Mouse (Mus musculus): ENCODE results near the gene Cavin1. TPM values are rescaled to one million over a fixed set of nuclear protein-coding genes. Genes with fewer than 3 reads are reported as not detected.
A peak's percentile ranks its signal among the peaks of the same experiment; 100 is the strongest.

Cavin1 gene
- total RNA-seq, 2 experiments from 2014 or later: 133 to 149 TPM

GRCm38 (mm10) chr11:100939512-100940151 lies 31.1 kb downstream of the Cavin1 start, which contains the start of gene Stat3:
Stat3 (minus strand) TSS chr11:100939540.
- peak; percentile 99 for DNase-seq
- intact Hi-C loops (cut with DNase I): no loop called here
- peak within 1 kb of the TSS; percentile 94 for H3K4me3 ChIP-seq
- TF ChIP-seq CTCF (IDR thresholded peaks at IDR 0.05): no peak
- H3K27ac ChIP-seq: peak within 1 kb of the TSS; percentile 98

- peak overlapping the region; percentile 94 for H3K4me3 ChIP-seq
- DNase-seq: no peak
- no peak for TF ChIP-seq CTCF (IDR thresholded peaks at IDR 0.05)
- peak overlapping the region; percentile 98 for H3K27ac ChIP-seq
- intact Hi-C loops (cut with DNase I): no loop called here
These were observed 31.8 kb downstream of the Cavin1 start for GRCm38 (mm10) chr11:100938711-100939511.

- H3K27ac ChIP-seq: peak overlapping the region; percentile 98
- intact Hi-C loops (cut with DNase I): no loop called here
- DNase-seq: peak; percentile 25
- TF ChIP-seq CTCF (IDR thresholded peaks at IDR 0.05): no peak
- H3K4me3 ChIP-seq: peak overlapping the region; percentile 94
These were observed 32.6 kb downstream of the Cavin1 start for GRCm38 (mm10) chr11:100938112-100938511.

GRCm38 (mm10) chr11:100937295-100937694 lies 33.4 kb downstream of the Cavin1 start:
- peak overlapping the region; percentile 98 for H3K27ac ChIP-seq
- intact Hi-C loops (cut with DNase I): no loop called here
- no peak for TF ChIP-seq CTCF (IDR thresholded peaks at IDR 0.05)
- no peak for DNase-seq
- H3K4me3 ChIP-seq: peak overlapping the region; percentile 94

- no peak for TF ChIP-seq CTCF (IDR thresholded peaks at IDR 0.05)
- intact Hi-C loops (cut with DNase I): no loop called here
- Histone ChIP-seq H3K27ac (peak overlapping the region; percentile 98), H3K4me3 (peak overlapping the region; percentile 39)
- DNase-seq: peak; percentile 42
These were observed 35.0 kb downstream of the Cavin1 start for GRCm38 (mm10) chr11:100935373-100936355.

- Histone ChIP-seq H3K27ac (peak overlapping the region; percentile 82), H3K4me3 (peak overlapping the region; percentile 75)
- TF ChIP-seq CTCF (IDR thresholded peaks at IDR 0.05): no peak
- intact Hi-C loops (cut with DNase I): no loop called here
- peak; percentile 39 for DNase-seq
These were observed 39.3 kb downstream of the Cavin1 start for GRCm38 (mm10) chr11:100931254-100931921.

- no peak for TF ChIP-seq CTCF (IDR thresholded peaks at IDR 0.05)
- DNase-seq: no peak
- peak overlapping the region; percentile 82 for H3K27ac ChIP-seq
- peak overlapping the region; percentile 75; the same call in 1 of the 2 replicates for H3K4me3 ChIP-seq
- intact Hi-C loops (cut with DNase I): no loop called here
These were observed 40.1 kb downstream of the Cavin1 start for GRCm38 (mm10) chr11:100930611-100931010.

GRCm38 (mm10) chr11:100927386-100927785 lies 43.3 kb downstream of the Cavin1 start:
- no peak overlapping the region for H3K27ac ChIP-seq
- no peak overlapping the region for H3K4me3 ChIP-seq
- TF ChIP-seq CTCF (IDR thresholded peaks at IDR 0.05): no peak
- DNase-seq: no peak
- intact Hi-C loops (cut with DNase I): no loop called here

- Histone ChIP-seq H3K27ac (peak overlapping the region; percentile 67), H3K4me3 (no peak overlapping the region)
- peak; percentile 39 for DNase-seq
- intact Hi-C loops (cut with DNase I): no loop called here
- TF ChIP-seq CTCF (IDR thresholded peaks at IDR 0.05): no peak
These were observed 46.2 kb downstream of the Cavin1 start for GRCm38 (mm10) chr11:100924386-100924919.

GRCm38 (mm10) chr11:100920887-100921624 lies 49.6 kb downstream of the Cavin1 start:
- Histone ChIP-seq H3K27ac (no peak overlapping the region), H3K4me3 (no peak overlapping the region)
- intact Hi-C loops (cut with DNase I): no loop called here
- no peak for DNase-seq
- no peak for TF ChIP-seq CTCF (IDR thresholded peaks at IDR 0.05)

GRCm38 (mm10) chr11:100918007-100918406 lies 52.7 kb downstream of the Cavin1 start:
- no peak for DNase-seq
- intact Hi-C loops (cut with DNase I): no loop called here
- no peak overlapping the region for H3K27ac ChIP-seq
- no peak overlapping the region for H3K4me3 ChIP-seq
- no peak for TF ChIP-seq CTCF (IDR thresholded peaks at IDR 0.05)
